Mouse (Mus musculus) spleen, postnatal 14 days (tissue): Measurements from ENCODE around the gene Prtg.

Experiments used
- DNase-seq, 2 experiments: peaks; one replicate each; pipeline ENCODE4 v3.0.0; 2021 to 2022; ENCODE audit warnings: low spot score in 2 of 2

Prtg gene

DNA sequence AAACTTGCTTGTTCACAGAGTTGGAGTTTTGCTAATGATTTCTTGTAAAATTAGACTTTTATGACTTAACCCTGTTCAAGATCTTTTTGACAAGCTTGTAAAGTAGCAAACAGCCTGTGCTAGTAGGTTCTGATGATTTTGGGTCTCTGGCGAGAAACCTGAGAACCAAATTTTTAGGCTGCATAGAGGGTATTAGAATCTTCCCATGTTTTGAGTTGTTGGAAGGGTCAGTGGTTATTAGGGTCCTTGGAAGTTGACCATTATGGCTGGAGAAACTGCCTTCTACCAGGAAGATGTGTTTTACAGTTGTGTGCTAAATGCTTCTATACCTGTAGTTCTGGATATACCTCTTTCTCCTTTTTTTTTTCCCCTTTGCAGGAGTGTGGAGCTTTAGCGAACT is 2.4 kb downstream of the Prtg start:
- DNase-seq = no peak

DNA sequence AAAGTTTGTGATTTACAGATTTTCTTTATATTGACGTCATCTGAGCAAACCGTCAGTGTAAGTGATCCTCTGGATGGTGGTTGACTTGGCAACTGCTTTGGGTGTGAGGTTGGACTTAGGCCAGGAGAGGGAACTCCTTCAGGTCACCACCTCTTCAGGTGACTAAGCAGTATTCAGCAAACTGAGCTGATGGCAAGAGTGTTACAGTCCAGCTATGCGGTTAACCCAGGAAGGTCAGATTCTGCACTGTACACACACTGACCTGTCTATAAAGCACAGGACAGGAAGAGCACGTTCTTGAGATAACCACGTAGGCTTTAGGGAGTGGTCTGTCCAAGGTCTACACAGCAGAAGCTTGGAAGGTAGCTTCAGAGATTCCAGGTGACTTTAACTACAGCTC is 3.9 kb downstream of the Prtg start:
- no peak for DNase-seq

DNA sequence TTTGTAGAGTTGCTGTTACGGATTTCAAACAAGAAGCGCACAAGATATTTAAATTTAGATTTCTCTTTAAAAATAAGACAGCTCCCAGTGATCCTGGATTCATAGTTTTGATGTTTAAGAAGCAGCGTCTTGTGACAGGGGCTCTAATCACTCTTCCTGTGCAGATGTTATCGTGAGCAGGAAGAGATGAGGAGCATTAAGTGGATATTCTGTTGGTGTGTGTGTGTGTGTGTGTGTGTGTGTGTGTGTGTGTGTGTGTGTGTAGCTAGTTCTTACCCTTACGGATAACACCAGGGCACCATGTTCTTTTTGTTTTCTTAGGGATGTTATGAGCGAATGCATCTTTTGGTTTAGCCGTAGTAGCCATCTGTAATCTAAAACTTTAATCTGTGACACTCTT is 5.4 kb downstream of the Prtg start:
- no peak for DNase-seq

DNA sequence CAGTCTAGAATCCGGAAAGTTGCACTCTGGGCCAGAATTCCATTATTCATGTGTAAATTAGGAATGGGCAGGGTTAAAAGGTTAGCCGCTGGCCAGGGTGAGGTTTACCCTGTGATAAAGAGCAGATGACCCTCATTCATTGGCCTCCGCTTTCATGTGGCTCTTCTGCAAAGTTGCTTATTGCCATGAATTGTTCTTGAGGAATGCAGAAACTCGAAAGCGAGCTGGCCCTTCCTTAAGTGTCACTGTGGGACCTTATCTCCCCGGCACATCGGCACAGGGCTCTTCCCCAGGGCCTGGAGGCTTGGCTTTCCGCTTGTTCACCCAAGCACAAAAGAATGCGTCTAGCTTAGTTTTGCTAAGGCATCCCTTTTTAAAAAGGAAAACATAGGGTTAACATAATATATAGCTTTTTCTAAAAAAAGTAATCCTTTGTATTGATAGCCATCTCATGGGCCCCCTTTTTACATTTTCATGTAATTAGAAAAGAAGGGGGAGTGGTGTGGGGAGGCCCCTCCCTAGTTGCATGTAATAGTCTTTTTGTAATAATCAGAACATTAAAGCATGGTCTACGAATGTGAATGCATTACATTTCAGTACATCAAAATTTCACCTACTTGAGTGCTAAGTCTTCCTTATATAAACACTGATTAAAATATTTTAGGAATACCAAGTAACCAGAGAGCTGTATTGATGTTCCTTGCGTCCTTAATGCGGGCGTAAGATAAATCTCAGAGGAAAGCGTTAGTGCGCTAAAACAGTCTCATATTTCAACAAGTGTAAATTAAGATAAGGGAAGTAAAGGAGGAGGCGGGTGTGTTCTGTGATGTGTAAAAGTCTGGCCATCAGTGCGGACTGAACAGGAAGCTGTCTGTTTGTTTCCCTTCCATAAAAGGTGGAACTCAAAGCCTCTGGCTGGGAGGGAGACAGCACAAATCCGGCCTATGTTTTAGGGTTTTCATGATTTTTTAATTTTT is 6.2 kb downstream of the Prtg start:
- no peak for DNase-seq

DNA sequence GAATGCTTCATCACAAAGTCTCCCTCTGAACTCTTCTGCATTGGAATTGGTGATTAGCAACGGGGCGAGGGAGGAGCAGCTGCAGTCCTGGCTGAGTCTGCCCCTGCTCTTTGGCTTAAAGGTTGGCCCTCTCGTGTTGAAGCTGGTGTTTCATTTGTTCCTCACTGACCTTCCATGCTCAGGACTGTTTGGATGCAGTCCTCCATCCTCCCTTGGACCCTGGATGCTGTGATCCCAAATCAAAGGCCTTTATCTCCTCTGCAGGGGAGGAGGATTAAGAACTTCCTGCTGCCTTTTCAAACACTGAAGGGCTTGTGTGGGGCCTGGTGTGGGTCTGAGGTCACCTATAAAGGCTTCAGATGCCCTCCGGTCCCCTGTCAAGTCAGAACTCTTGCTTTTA is 18.8 kb downstream of the Prtg start:
- DNase-seq = no peak

DNA sequence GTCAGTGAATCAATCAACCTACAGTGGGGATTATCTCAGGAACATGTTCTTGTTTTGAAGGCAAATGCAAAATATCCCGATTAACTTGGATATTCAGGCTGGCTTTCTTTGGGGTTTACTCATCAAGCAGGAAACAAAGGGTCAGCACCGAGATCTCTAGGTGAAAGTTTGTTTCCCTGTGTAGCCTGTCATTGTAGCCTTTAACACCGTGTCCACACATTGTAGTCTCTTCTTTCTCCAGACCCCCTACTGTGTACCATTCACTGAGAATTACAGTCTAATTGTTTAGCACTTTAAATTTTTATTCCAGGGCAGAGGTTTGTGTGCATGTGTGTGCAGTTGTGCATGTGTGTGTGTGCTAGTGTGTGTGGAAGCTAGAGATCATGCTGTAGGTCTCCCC is 19.3 kb downstream of the Prtg start:
- DNase-seq = no peak

DNA sequence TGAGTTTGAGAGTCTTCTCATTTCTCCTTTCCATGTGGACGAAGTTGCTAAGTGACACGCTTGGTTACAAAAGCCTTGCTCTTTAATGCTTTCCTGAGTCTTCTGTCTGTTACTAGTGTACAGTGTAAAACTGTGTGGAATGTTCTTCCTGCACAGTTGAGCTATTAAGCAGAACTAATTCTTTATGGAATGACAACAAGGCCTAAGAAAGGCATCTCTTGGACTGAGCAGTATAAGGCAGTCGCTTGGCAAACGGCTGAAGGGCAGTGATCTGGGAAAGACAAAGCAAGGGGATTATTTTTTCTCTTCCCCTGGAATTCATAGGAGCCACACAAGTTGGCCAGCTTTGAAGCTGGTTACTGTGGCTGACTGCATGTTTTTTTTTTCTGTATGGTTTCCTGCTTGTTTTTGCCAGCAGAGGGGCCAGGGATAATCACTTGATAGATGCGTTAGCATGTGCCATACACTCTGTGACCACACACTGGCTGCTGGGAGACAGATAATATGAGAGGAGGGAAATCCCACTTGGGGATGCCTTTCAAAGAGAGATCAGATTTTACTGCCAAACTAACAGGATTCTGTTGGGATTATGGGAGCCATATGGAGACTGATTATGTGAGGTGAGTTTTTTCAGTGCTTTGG is 22.1 kb downstream of the Prtg start:
- no peak for DNase-seq

DNA sequence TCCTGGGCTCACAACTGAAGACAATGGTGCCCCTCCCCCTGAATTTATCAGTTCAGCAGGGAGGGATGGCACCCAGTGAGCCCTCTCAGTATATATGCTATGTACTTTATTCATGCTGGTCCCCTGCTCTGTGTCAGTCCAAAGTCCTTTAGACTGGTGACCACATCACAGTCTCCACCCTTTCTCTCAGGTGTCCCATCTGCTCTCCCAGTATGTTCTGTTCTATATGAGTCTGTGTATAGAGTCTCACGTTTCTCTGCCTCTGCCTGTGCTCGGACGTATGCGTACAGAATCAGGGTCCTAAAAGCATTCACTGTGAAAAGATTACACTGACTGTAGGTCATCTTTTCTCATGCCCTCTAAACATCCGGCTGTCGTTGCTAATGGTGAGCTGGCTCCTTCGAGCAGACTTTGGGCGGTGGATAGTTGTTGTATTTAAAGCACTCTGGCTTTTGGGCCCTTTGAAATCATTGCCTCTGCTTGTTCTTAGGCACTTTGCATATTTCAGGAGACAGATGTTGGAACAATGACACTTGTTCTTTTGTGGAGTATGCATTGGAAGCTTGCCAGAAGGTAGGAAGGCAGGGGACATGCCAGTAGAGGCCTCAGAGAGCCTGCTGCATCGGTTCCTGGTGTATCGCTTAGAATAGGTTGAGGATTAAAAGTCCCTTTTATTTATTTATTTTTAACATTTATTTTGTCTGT is 27.5 kb downstream of the Prtg start:
- DNase-seq = no peak

DNA sequence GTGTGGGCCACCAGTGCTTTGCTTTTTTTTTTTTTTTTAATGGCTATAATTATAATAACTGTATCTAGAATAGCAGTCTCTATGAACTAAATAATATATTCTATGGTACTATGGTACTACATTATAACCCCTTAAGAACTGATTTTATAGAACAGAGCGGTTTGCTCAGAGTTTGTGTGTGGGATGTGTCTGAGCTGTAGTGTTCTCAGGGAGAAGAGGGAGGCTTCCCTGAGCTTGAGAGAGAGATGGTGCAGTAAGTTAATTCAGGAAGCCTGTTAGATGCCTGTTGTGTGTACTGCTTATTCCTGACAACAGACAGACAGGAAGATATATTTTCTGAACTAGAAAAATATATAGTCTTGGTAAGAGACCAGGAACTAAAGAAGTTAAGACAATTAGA is 28.3 kb downstream of the Prtg start:
- no peak for DNase-seq

DNA sequence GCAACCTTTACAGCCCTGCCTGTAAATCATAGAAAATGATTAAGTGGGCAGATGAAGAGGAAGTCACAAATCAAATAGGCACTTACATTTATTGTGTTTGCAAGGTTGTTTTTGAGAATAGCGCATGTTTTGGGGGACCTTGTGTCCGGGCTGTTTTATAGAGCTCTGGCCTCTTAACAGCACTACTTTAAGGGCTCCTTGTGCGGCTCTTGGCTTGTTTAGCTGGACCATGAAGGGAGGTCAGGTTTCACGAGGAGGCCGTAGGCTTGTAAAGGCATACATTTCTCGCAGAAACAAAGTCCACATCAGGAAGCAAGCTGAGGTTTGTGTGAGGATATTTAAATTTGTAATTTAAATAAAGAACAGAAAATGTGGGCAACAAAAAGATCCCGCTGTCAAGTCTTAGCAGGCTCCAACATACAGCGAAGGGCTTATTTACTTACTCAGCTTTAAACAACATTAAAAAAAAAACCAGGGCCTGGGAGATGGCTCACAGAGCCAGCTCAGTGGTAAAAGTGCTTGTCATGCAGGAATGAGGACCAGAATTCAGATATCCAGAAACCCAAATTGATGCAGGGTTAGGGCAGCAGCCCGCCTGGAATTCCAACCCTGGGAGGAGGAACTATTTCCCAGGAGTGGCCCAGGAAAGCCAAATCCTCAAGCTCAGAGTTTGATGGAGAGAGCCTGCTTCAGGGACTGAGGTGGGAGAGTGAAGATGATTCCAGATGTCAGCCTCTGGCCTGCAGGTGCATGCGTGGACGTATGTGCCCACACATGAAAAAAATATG is 30.2 kb downstream of the Prtg start:
- DNase-seq = no peak

DNA sequence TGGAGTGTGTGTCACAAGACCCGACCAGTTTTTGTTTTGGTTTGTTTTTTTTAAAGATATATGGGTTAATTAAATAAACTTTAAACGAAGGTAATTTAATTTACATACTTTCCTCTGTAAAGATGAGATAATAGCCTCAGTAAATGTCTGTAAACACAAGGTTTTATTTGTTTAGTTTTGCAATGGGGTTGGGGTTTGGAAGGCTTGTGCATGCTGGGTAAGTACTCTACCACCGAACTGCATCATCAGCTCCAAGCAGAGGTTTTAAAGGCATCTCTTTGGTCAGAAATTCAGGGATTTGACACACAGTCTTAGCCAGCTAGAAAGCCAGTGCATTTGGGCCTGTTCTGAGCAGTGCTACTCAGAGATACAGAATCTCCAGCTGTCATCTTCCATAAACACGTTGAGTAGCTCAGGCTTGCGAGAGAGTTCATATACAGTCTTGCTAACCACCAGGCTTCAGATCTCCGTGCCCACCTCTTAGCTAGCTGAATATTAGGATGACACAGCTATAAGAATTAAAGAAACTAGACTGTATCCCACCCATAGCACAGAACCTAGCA is 31.0 kb downstream of the Prtg start:
- DNase-seq = no peak

DNA sequence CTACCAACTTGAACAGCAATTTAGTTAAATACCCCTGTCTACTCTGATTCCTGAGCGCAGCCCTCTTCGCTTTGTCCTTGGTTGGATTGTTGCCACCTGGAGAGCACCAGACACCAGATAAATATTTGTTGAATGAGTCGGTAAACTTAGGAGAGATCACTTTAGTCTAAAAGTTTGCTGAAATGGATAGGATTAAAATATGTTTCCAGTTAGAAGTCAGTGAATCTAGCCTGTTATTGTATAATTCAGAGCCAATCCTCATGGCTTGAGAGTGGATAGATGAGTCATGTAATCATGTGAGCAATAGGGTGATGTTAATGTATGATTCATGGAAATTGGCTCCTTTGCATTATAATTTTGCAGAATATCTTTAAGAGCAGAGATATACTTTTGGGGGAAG is 31.6 kb downstream of the Prtg start:
- DNase-seq = no peak

DNA sequence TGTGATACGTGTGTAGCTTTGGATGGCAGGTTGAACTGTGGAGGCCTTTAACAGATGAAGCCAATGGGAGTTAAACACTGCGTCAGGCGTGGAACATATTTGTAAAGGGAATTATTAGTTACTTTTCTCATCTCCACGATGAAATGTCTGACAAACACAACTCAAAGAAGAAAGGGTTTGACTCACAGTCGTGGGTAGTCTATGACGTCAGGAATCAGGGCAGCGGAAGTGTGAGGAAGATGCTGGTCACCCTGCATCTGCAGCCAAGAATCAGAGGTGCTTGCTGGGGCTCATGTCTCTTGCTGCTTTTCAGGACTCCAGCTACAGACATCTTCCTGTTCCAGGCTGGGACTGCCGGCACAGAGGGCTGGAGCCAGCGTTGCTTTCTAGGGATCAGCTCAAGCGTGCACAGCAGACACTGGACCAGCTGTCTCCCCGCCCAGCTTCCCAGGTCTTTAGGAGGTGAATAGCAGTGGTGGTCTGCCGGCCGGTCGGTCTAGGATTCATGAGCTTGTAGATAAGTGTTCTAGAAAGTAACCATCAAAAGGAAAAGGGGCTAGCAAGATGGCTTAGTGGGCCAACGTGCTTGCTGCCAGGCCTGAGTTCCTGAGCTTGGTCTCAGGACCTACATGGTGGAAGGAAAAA is 32.8 kb downstream of the Prtg start:
- no peak for DNase-seq

DNA sequence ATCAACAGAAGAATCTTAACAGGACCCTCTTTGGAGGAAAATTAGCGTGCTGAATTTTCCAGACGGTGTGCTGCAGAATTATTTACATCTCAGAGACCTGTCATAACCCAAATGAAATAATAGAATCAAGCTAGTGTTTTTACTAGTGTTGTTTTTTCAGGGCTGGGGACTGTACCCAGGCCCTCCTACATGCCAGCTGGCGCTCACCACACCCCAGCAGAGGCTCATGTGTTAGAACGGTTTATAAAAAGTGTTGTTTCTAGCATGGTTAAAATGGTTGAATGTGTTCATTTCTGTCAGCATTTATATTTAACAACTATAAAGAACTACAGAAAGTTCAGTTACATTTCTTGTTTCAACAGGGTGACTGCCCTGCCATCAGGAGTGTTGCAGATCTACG is 37.8 kb downstream of the Prtg start:
- DNase-seq = no peak

DNA sequence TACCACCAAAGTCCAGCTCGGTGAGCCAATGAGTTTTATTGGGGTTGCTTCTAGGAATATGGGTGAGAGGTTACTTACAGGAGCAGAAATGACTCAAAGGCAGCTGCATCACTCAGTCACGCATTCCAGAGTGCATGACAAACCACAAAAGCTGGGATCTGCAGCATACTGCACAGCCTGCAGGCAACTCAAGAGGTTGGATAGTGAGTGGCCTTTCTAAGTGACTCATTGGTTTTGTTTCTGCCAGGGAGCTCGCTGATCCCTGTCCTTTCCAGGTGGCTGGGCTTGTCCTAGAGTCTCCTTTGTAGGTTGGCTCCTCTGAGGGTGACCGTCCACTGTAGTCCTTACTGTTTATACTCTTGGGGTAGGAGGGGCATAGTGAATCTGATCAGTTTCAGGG is 39.5 kb downstream of the Prtg start:
- DNase-seq = no peak

DNA sequence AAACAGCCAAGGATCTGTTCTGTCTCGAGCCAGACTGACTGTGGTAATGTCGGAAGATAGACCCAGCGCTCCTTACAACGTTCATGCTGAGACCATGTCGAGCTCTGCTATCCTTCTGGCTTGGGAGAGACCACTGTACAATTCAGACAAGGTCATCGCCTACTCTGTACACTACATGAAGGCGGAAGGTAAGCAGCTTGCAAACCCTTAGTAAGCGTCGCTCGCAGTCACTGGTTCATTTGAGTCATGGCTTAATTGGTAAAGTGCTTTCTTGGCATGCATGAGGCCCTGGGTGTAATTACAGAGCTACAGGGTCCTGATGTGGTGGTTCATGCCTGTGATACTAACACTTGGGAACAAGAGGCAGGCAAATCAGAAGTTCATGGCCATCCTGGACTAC is 44.9 kb downstream of the Prtg start:
- DNase-seq = no peak

DNA sequence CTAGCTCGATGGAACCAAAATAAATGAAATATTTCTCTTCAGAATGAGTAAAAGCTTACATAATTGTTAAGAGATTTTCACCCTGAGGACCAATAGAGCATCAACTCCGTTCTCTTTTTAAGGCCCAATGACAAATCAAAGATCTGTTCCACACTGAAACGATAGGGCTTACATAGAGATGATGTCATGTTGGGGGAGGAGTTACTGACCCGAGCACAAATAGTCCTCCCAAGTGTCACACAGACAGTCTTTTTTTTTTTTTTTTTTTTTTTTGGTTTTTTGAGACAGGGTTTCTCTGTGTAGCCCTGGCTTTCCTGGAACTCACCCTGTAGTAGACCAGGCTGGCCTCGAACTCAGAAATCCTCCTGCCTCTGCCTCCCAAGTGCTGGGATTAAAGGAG is 45.3 kb downstream of the Prtg start:
- no peak for DNase-seq

DNA sequence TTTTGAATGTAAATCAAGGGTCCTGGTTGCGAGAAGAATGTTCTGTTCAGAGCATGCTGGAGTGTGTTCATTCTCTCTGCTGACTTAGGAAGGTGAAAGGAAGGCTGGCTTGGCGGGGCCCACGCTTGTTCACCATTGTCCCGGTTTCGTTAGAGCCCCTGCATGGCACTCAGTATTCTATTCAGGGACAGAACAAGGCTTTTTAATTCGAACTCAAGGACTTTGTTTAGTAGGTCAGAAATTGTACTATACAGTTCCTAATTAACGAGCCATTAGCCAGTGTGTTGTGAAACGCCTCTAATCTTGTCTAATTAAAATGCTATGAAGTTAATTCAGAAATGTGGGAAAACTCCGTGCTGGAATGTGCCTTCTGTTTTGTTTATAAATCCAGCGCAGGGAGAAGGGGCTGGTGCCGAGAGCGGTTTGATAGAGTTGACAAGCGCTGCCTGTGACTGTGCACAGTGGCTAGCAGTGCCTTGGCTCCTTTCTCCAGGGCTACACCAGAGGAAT is 47.1 kb downstream of the Prtg start:
- no peak for DNase-seq

DNA sequence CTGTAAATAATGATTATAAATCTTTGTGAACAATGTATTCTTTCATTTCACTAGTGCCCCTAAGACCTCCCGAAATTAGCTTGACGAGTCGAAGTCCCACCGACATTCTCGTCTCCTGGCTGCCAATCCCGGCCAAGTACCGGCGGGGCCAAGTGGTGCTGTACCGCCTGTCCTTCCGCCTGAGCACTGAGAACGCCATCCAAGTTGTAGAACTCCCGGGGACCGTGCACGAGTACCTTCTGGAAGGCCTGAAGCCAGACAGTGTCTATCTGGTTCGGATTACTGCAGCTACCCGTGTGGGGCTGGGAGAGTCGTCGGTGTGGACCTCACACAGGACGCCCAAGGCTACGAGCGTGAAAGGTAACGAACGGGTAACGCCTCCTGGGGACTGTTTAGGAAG is 50.0 kb downstream of the Prtg start:
- DNase-seq = no peak

DNA sequence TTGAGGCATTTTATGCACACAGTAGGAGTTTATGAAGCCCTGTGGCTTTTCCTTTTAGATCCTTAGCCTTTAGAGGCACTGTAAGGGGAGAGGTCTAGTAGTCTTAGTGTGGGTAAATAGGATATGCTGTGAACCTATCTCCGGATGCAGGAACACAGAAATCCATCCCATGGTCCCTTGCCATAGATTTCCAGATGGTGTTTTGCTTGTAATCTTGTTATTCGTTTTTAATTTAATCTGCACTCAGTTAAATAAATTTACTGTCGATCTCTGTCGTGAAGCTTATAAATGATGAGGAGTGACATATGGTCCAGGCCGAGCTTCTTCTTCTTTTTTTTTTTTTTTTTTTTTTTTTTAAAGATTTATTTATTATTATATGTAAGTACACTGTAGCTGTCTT is 54.1 kb downstream of the Prtg start:
- DNase-seq = no peak

DNA sequence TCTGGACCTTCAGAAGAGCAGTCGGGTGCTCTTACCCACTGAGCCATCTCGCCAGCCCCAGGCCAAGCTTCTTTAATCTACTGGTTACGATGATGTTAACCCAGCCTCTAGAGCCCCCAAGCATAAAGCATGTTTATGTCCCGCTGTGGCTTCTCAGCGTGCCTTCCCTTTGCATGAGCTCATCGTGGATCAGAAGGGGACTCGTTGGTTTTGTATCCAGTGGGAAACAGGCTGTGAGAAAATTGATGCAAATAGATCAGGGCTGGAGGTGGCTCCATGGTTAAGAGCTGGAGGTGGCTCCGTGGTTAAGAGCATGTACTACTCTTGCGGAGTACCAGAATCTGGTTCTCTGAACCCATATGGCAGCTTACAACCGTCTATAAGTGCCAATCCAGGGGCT is 54.6 kb downstream of the Prtg start:
- DNase-seq = no peak
